Mouse (Mus musculus) testis, adult 2 months (tissue): ENCODE data around the gene Wdr25. TPM values are rescaled to one million over a fixed set of nuclear protein-coding genes. Genes with fewer than 3 reads are reported as not detected.

Experiments used
- H3K27ac ChIP-seq: fragments of 200-500 bp; 2 replicates; pipeline ENCODE4 v1.5.1; 2012; ENCODE audit warnings: low read depth, low read length; ENCODE audit not compliant: control insufficient read depth, insufficient read depth
- H3K27me3 ChIP-seq: fragments of 200-500 bp; 2 replicates; pipeline ENCODE4 v1.6.1; 2012; ENCODE audit warnings: mild to moderate bottlenecking, low read length, moderate library complexity; ENCODE audit not compliant: control insufficient read depth, insufficient read depth
- H3K36me3 ChIP-seq: fragments of 200-500 bp; 2 replicates; pipeline ENCODE4 v1.6.1; 2012; ENCODE audit warnings: mild to moderate bottlenecking, low read length; ENCODE audit not compliant: control insufficient read depth, insufficient read depth
- H3K4me1 ChIP-seq: fragments of 200-500 bp; 2 replicates; pipeline ENCODE4 v1.6.1; 2012; ENCODE audit warnings: low read length; ENCODE audit not compliant: control insufficient read depth, insufficient read depth
- H3K4me3 ChIP-seq: fragments of 200-500 bp; 2 replicates; pipeline ENCODE4 v1.5.1; 2012; ENCODE audit warnings: low read depth, mild to moderate bottlenecking, low read length, moderate library complexity, mixed read lengths; ENCODE audit not compliant: control insufficient read depth
- CTCF ChIP-seq: fragments of 200-500 bp; IDR thresholded peaks from 2 replicates; pipeline ENCODE4 v1.5.1; 2012; ENCODE audit warnings: low read depth, mild to moderate bottlenecking, inconsistent platforms, low read length, moderate library complexity; ENCODE audit not compliant: control insufficient read depth, insufficient read depth, insufficient replicate concordance
- POLR2A ChIP-seq: fragments of 200-500 bp; IDR thresholded peaks from 2 replicates; pipeline ENCODE4 v1.6.1; 2012; ENCODE audit warnings: low read depth, mild to moderate bottlenecking, inconsistent platforms, low read length, moderate library complexity; ENCODE audit not compliant: control insufficient read depth
- polyA plus RNA-seq: library from polyadenylated mRNA; depleted of rRNA; stranded (reverse); fragments of >200 nt; gene quantifications from 2 replicates; pipeline ENCODE4 v1.2.3, GENCODE M21; 2012

Gene Wdr25
- polyA plus RNA-seq, 1 experiment = 15.0 TPM

DNA sequence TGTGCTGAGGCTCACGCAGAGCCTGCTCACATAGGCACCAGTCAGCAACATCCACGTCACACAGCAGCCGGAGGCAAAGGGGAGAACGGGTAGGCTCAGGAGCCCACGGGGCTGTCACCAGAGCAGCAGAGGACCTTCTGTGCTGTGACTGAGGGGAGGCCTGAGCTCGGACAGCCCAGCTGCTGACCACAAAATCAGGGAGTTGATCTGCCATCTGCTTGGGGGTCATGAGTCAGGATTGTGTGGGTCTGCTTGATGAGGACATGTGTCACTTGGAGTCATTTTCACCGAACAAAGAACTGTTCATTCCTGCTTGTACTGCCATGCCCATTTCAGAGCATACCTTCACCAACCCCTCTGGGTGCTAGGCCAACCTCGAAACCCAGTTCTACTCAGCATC lies 37.2 kb upstream of the Wdr25 start:
- Histone ChIP-seq H3K36me3 (no peaks in the 10 kb centered on the region), H3K4me3 (no peak overlapping the region), H3K27ac (no peak overlapping the region), H3K27me3 (no peaks in the 10 kb centered on the region), H3K4me1 (peaks cover 5% of the 10 kb centered on the region)
- no peak for TF ChIP-seq CTCF
- TF ChIP-seq POLR2A = no peak

DNA sequence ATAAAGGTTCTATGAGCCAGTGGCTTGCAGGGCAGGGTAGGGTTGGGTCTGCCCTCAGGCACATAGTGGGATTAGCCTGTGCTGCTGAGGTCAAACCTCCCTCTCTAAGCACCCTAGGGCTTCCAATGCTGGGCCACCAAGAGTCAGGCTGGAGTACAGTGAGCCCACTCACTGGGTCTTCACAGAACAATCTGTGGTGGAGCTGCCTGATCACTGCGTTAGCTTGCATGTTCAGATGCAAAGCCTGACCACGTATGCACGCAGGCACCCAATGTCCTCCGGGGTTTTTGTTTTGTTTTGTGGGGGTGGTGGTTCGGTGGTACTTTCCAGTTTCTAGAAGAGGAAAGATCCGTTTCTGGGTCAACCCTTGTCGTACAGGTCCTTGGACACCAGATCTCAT lies 36.3 kb upstream of the Wdr25 start:
- no peaks in the 10 kb centered on the region; the same call in 1 of the 2 replicates for H3K4me1 ChIP-seq
- TF ChIP-seq CTCF (no peak), POLR2A (no peak)
- no peak overlapping the region for H3K27ac ChIP-seq
- no peaks in the 10 kb centered on the region for H3K27me3 ChIP-seq
- H3K4me3 ChIP-seq = no peak overlapping the region
- no peaks in the 10 kb centered on the region for H3K36me3 ChIP-seq

DNA sequence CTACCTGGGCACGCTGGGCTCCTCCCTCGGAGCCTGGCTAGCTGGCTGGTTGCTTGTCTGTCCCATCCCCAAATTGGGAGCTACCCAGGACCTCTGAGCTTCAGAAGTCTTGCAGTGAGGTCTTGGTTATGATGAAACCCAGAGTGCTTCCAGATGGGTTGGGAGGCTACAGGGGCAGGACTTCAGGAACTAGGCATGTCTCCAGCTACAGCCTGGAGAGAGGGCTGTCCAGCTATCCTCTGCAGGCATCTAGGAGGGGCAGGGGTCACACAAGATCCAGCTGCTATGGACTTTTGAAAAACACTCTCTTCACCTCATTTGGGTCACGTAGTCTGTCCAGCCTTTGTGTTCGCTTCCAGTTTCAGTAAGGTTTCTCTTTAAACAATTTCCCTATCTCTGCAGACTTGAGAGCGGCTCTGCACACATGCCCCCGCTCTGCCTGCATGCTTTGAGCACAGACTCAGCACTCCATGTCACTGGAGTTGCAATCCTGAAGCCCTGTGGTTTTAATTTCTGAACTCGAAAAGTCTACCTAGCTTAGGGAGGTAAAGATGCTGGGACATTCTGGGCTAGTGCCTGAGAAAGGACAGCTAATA lies 35.7 kb upstream of the Wdr25 start:
- Histone ChIP-seq H3K27ac (no peak overlapping the region), H3K36me3 (no peaks in the 10 kb centered on the region), H3K27me3 (no peaks in the 10 kb centered on the region)

DNA sequence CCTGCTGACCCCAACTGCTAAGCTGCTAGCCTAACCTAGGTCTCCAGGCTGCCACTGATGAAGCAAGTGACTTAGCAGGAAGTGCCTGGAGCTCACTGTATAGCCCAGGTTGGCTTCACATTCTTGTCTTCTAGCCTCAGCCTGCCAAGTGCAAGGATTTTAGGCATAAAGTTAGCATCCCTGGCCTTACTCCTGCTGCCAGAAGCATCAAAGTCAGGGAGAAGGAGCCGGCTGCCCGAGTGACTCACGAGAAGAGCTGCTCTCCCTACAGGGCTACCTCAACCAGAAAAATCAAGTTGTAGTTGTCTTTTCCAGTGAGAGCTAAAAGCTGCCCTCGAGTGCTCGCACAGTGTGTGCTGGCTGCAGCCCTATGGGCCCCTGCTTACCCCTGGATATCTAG lies 34.9 kb upstream of the Wdr25 start:
- no peaks in the 10 kb centered on the region; the same call in 1 of the 2 replicates for H3K4me1 ChIP-seq
- TF ChIP-seq POLR2A (no peak), CTCF (no peak)
- no peak overlapping the region for H3K4me3 ChIP-seq
- no peaks in the 10 kb centered on the region for H3K36me3 ChIP-seq
- H3K27ac ChIP-seq = no peak overlapping the region
- H3K27me3 ChIP-seq = no peaks in the 10 kb centered on the region

More for the DNA sequence above, 35.7 kb upstream of the Wdr25 start:
- H3K4me3 ChIP-seq = no peak overlapping the region
- TF ChIP-seq POLR2A = no peak
- no peak for TF ChIP-seq CTCF
- no peaks in the 10 kb centered on the region; the same call in 1 of the 2 replicates for H3K4me1 ChIP-seq

DNA sequence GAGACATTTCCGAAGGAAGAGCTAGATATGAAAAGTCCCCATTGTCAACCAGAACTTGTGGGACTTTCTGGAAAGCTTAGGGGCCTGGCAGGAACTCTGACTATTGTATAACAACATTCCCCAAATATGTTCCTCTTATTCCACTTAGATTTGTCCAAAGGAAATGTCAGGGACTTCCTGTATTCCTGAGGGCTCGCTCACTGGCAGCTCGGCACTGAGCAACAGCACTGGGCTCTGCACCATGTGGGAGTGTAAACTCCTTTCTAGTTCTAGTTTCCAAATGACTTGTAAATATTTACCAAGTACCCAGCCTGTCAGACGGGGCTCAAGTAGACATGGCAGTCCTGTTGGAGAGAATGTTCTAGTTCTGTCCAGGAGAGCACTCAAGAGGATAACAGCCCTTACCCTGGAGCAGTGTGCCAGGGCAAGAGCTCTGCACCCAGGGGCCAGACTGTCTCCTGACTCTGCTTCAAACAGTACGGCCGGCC lies 28.4 kb upstream of the Wdr25 start:
- Histone ChIP-seq H3K4me3 (no peak overlapping the region), H3K27me3 (no peaks in the 10 kb centered on the region), H3K27ac (no peak overlapping the region), H3K4me1 (no peaks in the 10 kb centered on the region), H3K36me3 (no peaks in the 10 kb centered on the region; the same call in 1 of the 2 replicates)
- TF ChIP-seq CTCF (no peak), POLR2A (no peak)

DNA sequence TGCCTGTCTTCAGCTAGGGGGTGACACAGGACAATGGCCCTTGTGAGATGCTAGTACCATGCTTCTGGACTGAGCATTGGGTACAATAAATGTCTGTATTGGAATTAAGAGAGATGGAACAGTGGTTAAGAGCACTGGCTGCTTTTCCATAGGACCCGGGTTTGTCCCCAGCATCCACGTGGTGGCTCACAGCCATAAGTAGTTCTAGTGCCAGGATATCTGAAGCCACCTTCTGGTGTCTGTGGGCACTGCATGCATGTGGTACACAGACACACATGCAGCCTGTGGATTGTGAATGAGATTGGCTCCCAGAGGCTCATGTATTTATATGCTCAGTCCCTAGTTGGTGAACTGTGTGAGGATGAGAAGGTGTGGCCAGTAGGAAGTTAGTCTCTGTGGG lies 23.9 kb upstream of the Wdr25 start:
- H3K27ac ChIP-seq = no peak overlapping the region
- H3K27me3 ChIP-seq = no peaks in the 10 kb centered on the region
- no peak overlapping the region for H3K4me3 ChIP-seq
- H3K36me3 ChIP-seq = peaks cover 2% of the 10 kb centered on the region; the same call in 1 of the 2 replicates
- H3K4me1 ChIP-seq = no peaks in the 10 kb centered on the region
- no peak for TF ChIP-seq POLR2A
- TF ChIP-seq CTCF = peak; percentile 7; the same call in 1 of the 2 replicates

DNA sequence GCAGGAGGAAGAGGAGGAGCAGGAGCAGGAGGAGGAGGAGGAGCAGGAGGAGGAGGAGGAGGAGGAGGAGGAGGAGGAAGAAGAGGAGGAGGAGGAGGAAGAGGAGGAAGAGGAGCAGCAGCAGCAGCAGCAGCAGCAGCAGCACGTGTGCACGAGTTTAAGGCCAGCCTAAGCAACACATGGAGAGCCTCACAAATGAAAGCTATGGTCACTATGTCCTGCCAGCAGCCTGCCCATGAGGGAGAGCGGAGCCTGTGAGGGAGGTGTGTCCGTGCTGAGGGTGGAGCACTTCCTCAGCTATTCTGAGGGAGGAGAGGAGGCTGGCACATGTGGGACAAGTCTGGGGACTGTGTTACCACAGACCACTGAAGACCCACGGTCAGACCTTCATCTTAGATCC lies 20.3 kb upstream of the Wdr25 start:
- peaks cover 2% of the 10 kb centered on the region for H3K36me3 ChIP-seq
- no peak overlapping the region for H3K27ac ChIP-seq
- H3K4me3 ChIP-seq = no peak overlapping the region
- no peaks in the 10 kb centered on the region for H3K4me1 ChIP-seq
- TF ChIP-seq POLR2A = no peak
- no peak for TF ChIP-seq CTCF
- no peaks in the 10 kb centered on the region for H3K27me3 ChIP-seq
